Mouse (Mus musculus): ENCODE data around the gene Ldb2. TPM values are rescaled to one million over a fixed set of nuclear protein-coding genes. Genes with fewer than 3 reads are reported as not detected.

The Ldb2 gene
- polyA plus RNA-seq, 1 experiment from 2014 or later, result 69.3 TPM

DNA sequence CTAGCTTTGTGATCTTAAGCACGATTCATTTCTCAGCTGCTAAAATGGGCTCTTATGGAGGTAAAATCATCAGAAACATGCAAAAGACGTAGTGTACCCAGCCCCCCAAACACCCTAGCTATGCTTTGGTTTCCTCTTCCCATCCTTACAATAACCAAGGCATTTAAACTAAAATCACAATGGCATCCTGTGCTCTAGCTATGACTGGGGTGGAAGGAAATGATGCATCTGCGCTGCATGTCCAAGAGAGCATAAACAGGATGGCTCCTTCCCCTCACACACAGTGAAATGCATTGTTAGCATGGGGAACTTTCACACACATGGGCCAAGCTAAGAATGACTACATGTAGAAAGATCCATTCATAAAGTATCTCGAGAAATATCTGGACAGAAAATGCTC lies 40.3 kb downstream of the Ldb2 start:
- Histone ChIP-seq H3K9me3 (no peaks in the 10 kb centered on the region), H3K27me3 (no peaks in the 10 kb centered on the region), H3K4me2 (replicated peaks) (no peak overlapping the region), H3K4me1 (no peaks in the 10 kb centered on the region), H3K9ac (no peak overlapping the region), H3K27ac (no peak overlapping the region), H3K4me3 (no peak overlapping the region), H3K36me3 (no peaks in the 10 kb centered on the region)
- 82% methylated on average over 4 of the region's 4 CpGs for WGBS
- no peak for ATAC-seq (ENCODE audit: low FRiP score, low read depth)

DNA sequence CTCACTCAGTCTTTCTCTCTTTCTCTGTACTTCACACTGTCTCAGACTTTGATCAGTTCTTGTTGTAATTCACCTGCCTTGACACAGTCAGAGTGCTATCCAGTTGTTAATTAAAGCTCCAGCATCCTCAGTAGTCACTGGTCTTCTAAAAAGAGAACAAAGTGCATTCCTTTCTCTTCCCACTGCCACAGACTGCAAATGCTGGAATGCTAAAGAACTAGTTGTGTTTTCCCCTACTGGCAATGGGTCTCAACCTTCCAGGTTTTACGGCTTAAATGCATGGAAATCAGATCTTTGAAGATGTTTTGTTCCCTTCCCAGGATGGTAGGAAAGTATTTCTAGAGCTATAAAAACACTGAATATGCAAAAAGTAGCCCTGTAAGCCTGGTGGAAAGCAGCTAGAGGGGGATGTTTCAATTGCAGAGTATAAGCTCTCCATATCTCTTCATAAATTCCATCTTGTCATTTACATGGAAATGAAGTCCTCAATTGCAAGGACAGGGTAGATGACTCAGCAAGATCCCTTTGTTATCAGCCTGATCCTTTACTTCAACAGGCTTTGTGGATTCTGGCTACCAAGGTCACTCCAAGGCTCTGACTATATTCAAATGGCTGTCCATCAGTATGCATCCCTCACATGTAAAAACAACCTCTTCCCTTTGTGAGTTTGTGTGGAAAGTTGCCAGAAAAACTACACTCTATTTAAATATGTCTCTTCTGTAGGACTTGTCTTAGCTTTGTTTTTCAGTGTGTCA lies 45.1 kb downstream of the Ldb2 start:
- no peak overlapping the region for H3K27ac ChIP-seq
- no peak overlapping the region for H3K4me3 ChIP-seq
- no peaks in the 10 kb centered on the region for H3K9me3 ChIP-seq
- H3K36me3 ChIP-seq, result no peaks in the 10 kb centered on the region
- peaks cover 10% of the 10 kb centered on the region; the same call in 1 of the 2 replicates for H3K4me1 ChIP-seq
- 53% methylated on average over 1 of the region's 1 CpGs for whole genome bisulfite sequencing
- no peak overlapping the region for H3K9ac ChIP-seq
- no peak for ATAC-seq (ENCODE audit: low FRiP score, low read depth)
- no peak overlapping the region for H3K4me2 ChIP-seq (replicated peaks)
- H3K27me3 ChIP-seq, result no peaks in the 10 kb centered on the region

DNA sequence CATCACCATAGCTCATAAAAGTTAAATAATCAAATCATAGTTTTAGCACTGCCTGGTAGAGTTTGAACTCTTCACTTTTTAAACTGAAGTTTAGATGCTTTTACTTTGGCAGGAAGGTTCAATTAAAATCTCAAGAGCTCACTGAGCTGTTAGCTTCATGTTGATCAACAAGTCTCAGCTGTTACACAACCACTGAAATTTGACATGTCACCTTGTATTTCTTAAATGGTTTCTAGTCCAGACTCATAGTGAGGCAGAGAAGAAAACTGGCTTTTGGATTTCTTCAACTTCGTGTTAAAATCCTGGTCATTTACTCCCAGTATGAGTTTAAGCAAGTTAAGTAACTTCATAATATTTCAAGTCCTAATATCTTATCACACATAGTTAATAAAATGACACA lies 53.8 kb downstream of the Ldb2 start:
- ATAC-seq (ENCODE audit: low FRiP score, low read depth), result no peak
- Histone ChIP-seq H3K27me3 (no peaks in the 10 kb centered on the region), H3K4me3 (no peak overlapping the region), H3K9me3 (no peaks in the 10 kb centered on the region), H3K4me2 (replicated peaks) (no peak overlapping the region), H3K27ac (no peak overlapping the region), H3K36me3 (no peaks in the 10 kb centered on the region), H3K4me1 (peaks cover 13% of the 10 kb centered on the region; the same call in 1 of the 2 replicates), H3K9ac (no peak overlapping the region)
- 66% methylated on average over 1 of the region's 1 CpGs for WGBS

DNA sequence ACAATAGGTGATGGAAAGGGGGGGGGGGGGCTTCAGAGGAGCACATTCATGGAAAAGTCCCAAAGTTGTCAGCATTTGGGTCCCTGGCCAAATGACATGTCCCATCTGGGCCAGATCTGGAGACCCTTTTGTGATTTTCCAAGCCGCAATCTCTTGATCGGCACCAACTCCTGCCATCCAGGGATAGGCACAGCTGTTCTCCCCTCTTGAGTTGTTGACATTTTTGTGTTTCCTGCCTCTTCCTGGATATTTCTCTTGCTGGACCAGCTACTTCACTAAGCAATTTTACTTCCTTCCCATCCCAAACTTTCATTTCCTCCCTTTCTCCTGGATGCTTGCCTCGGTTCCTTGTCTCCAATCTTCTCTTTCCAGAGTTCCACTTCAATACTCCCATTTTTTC lies 63.1 kb downstream of the Ldb2 start:
- no peaks in the 10 kb centered on the region for H3K36me3 ChIP-seq
- no peaks in the 10 kb centered on the region for H3K27me3 ChIP-seq
- no peak overlapping the region for H3K27ac ChIP-seq
- ATAC-seq (ENCODE audit: low FRiP score, low read depth), result no peak
- no peak overlapping the region for H3K4me2 ChIP-seq (replicated peaks)
- no peaks in the 10 kb centered on the region for H3K9me3 ChIP-seq
- H3K9ac ChIP-seq, result no peak overlapping the region
- 83% methylated on average over 3 of the region's 3 CpGs for WGBS
- H3K4me3 ChIP-seq, result no peak overlapping the region
- H3K4me1 ChIP-seq, result no peaks in the 10 kb centered on the region

DNA sequence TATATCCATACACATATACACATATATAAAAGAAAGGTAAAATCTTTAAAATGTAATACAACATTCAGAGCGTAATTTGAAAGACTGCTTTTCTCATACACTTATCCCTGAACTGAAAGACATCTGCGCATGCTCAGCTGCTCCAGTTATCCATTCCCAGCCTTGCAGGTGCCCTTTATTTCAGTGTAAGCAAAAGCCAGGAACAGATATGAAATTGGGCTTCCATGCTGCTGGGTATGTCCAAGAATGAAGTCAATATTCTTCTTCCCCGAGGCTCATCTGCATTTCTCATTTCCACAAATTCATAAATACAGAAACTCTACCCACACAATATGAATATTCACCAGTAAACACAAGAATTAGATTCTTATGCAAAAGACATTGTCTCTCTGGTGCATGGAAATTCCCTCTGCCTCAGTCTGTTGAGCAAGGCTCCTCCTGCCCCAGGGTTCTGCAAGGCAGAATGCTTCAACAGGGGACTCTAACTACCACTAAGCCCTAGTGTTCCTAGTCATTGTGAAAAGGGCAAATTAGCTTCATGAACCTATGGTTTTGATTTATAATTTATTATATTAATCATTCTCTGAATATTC lies 65.3 kb downstream of the Ldb2 start:
- ATAC-seq (ENCODE audit: low FRiP score, low read depth), result no peak
- Histone ChIP-seq H3K36me3 (no peaks in the 10 kb centered on the region), H3K9me3 (no peaks in the 10 kb centered on the region), H3K4me3 (no peak overlapping the region), H3K27ac (no peak overlapping the region), H3K9ac (no peak overlapping the region), H3K4me2 (replicated peaks) (no peak overlapping the region), H3K27me3 (no peaks in the 10 kb centered on the region), H3K4me1 (no peaks in the 10 kb centered on the region)
- 92% methylated on average over 3 of the region's 3 CpGs for WGBS

DNA sequence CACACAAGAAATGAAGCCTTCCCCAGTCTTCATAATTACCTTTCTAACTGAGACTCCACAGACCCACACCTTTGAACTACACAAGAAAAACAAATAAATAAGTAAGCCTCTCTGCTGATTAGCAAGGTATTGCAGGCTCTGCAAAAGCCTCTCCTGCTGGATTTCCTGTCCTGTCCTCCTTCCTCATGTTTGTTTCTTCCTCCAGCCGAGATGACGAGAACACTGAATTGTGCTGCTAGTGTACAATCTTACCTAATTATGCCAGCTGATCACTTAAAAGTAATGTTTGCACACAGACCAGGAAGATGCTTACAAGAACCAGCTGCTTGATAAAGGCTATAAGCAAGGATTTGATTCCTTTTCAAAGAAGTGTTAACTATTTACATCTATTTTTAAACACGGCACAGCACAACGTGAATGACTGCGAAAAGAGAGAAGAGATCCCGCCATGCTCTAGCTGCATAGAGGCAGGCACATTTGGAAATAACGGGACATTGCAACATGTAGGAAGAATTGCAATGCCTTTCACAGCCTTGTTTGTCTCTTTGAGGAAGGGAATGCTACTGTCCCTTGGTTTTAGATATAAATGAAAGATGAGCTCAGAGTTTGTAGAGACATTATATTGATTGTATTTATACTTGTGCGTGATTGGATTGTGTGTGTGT lies 69.7 kb downstream of the Ldb2 start:
- WGBS, result 67% methylated on average over 8 of the region's 8 CpGs

DNA sequence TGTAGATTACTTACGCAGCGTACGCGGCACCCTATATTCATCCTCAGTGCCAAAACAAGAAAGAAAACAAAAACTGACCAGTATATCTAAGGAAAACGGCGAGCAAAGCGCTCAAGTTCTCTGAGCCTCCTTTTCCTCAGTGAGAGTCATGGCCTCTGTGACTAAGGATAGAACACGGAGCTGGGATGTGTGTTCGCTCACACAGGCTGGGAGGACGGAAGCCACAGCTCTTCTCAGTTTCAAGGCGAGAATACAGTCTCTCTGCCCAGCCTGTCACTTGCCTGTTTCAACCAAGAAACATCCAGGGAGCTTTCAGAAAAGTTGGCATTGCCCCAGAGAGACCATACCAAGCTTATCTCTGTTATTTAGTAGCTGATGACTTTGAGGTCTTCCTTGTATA lies 71.5 kb downstream of the Ldb2 start:
- Histone ChIP-seq H3K4me1 (0 out of 2 replicates have a peak, but pooled peaks cover 3% of the 10 kb centered on the region), H3K27ac (no peak overlapping the region), H3K36me3 (no peaks in the 10 kb centered on the region), H3K9ac (no peak overlapping the region), H3K4me3 (no peak overlapping the region), H3K4me2 (replicated peaks) (no peak overlapping the region), H3K9me3 (no peaks in the 10 kb centered on the region), H3K27me3 (no peaks in the 10 kb centered on the region)
- ATAC-seq (ENCODE audit: low FRiP score, low read depth), result no peak
- 86% methylated on average over 11 of the region's 11 CpGs for WGBS

More for the DNA sequence above, 69.7 kb downstream of the Ldb2 start:
- Histone ChIP-seq H3K4me2 (replicated peaks) (no peak overlapping the region), H3K4me1 (no peaks in the 10 kb centered on the region), H3K9me3 (no peaks in the 10 kb centered on the region), H3K27me3 (no peaks in the 10 kb centered on the region), H3K36me3 (no peaks in the 10 kb centered on the region), H3K27ac (no peak overlapping the region), H3K9ac (no peak overlapping the region), H3K4me3 (no peak overlapping the region)
- ATAC-seq (ENCODE audit: low FRiP score, low read depth), result no peak

DNA sequence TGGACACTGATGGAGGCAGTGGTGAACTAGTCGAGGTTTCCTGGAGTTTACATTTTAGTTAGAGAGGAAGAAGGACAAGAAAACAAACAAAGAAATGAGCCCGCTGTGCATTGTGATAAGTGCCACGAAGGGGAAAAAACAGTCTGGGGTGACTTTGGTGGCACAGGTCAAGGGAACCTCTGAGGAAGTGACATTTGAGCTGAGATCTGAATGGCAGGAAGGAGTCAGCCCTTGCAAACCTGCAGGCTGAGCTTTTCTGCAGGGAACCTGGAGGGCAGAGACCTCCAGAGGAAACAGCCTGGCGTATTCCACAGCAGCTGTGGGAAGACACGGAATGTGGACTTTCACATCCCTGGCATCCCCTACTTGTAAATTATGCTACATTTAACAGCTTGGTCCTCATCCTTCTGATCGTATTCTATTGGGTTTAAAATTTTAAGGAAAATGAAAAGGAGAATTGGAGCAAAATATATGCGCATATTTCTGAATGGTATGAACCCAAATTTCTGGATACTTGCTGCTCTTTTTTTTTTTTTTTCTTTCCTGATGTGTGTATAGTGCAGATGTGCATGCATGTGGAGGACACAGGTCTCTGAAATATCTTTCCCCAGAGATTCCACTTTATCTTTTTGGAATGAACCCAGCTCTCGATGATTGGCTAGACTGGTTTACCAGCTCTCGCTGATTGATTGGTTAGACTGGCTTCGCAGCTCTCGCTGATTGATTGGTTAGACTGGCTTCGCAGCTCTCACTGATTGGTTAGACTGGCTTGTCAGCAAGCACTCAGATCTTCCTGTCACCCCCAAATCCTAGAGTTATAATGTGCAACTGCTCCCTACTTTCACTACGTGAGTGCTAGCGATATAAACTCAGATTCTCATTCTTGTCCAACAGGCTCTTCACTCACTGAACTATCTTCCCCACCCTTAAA lies 72.7 kb downstream of the Ldb2 start:
- no peak overlapping the region for H3K9ac ChIP-seq
- 69% methylated on average over 14 of the region's 14 CpGs for WGBS
- H3K36me3 ChIP-seq, result no peaks in the 10 kb centered on the region
- no peak overlapping the region for H3K4me3 ChIP-seq
- H3K4me2 ChIP-seq (replicated peaks), result no peak overlapping the region
- no peak for ATAC-seq (ENCODE audit: low FRiP score, low read depth)
- no peak overlapping the region for H3K27ac ChIP-seq
- H3K27me3 ChIP-seq, result no peaks in the 10 kb centered on the region
- 0 out of 2 replicates have a peak, but pooled peaks cover 9% of the 10 kb centered on the region for H3K4me1 ChIP-seq
- H3K9me3 ChIP-seq, result no peaks in the 10 kb centered on the region

DNA sequence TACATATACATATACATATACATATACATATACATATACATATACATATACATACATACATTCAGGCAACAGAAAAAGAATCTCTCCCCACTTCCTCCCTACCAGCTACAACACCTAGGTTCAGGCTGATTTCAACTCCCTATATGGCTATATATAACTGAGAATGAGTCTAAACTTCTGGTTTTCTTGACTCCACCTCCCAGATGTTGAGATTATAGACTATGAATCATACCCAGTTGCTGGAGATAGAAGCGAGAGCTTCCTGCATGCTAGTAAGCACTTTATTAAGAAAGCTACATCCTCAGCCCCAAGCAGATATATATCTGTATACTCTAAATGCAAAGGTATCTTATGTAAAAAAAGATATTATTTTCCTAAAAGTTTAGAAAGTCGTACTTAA lies 74.0 kb downstream of the Ldb2 start:
- Histone ChIP-seq H3K4me2 (replicated peaks) (no peak overlapping the region), H3K4me1 (0 out of 2 replicates have a peak, but pooled peaks cover 9% of the 10 kb centered on the region), H3K36me3 (no peaks in the 10 kb centered on the region), H3K27ac (no peak overlapping the region), H3K9ac (no peak overlapping the region), H3K27me3 (no peaks in the 10 kb centered on the region), H3K9me3 (no peaks in the 10 kb centered on the region), H3K4me3 (no peak overlapping the region)
- ATAC-seq (ENCODE audit: low FRiP score, low read depth), result no peak
- WGBS, result 89% methylated on average over 2 of the region's 2 CpGs

DNA sequence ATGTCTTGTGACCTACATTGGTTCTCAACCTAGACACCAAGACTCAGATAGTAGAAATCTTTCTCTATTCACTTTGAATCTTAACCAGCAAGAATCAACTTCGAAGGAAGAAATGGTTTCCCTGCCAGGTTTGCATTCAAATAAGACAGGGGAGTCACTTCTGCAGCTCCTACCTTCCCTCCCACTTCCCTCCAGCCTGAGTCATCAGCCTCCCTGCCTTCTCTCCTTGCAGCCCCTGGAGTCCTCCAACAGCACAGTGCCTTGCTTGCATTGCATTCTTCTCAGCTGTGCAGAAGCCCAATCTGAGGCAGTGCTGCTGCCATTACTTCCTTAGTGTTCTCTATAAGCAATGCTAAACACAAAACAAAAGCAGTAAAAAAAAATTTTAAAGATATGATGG lies 79.6 kb downstream of the Ldb2 start:
- H3K36me3 ChIP-seq, result no peaks in the 10 kb centered on the region
- WGBS, result 91% methylated on average over 1 of the region's 1 CpGs

DNA sequence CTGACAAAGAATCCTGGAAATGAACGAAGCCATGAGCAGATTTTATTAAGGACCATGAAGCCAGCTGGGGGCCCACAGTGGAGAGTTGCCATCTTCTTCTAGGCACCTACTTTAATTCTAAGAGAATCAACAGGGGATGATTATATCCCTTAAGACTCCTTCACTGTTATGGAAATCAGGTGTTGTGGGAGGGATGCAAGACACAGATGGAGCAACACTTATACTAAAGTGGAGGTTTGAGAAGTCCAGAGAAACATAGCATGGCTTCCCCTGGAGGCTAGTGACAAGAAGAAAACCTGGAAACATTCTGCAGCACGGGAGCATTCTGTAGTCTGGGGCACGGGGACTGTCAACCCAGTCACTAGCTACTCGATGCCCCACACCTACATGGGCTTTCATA lies 85.0 kb downstream of the Ldb2 start:
- 42% methylated on average over 4 of the region's 4 CpGs for WGBS
- Histone ChIP-seq H3K9ac (no peak overlapping the region), H3K4me3 (no peak overlapping the region)

More for the DNA sequence above, 79.6 kb downstream of the Ldb2 start:
- Histone ChIP-seq H3K9me3 (no peaks in the 10 kb centered on the region), H3K9ac (no peak overlapping the region), H3K27me3 (no peaks in the 10 kb centered on the region), H3K4me1 (peaks cover 10% of the 10 kb centered on the region), H3K4me3 (no peak overlapping the region), H3K4me2 (replicated peaks) (no peak overlapping the region), H3K27ac (no peak overlapping the region)
- no peak for ATAC-seq (ENCODE audit: low FRiP score, low read depth)

More for the DNA sequence above, 85.0 kb downstream of the Ldb2 start:
- H3K4me1 ChIP-seq, result peaks cover 28% of the 10 kb centered on the region
- no peak overlapping the region for H3K4me2 ChIP-seq (replicated peaks)
- no peak overlapping the region for H3K27ac ChIP-seq
- no peak for ATAC-seq (ENCODE audit: low FRiP score, low read depth)
- no peaks in the 10 kb centered on the region for H3K9me3 ChIP-seq
- H3K36me3 ChIP-seq, result no peaks in the 10 kb centered on the region
- no peaks in the 10 kb centered on the region for H3K27me3 ChIP-seq
